Mouse (Mus musculus) megakaryocyte, embryonic 14.5 days (primary cell): ENCODE data around the gene Atf7ip.

Experiments used
- FLI1 ChIP-seq: IDR thresholded peaks from 2 replicates; pipeline ENCODE4 v1.6.1; 2012; ENCODE audit warnings: low read length, inconsistent platforms, mixed read lengths
- GATA1 ChIP-seq: IDR thresholded peaks from 3 replicates; pipeline ENCODE4 v1.6.1; 2012; ENCODE audit warnings: mixed read lengths, low read length, inconsistent platforms, borderline replicate concordance

DNA sequence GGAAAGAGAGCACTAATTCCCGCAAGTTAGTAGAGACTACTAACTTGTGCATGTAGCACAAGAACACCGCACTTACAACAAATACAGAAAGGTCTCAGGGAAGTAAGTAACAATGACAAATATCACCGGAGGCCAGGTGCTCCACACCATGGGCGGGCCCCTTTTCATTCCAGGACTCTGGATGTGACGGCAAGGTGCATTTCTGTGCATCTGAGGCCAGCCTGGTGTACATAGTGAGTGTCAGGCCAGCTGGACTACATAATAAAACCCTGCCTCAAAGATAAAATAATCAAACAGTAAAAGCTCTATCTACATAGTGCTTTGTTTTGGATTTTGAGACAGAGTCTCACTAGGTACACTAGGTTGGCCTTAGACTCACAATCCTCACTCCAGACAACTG is 123.7 kb downstream of the Atf7ip start:
- no peak for TF ChIP-seq GATA1
- TF ChIP-seq FLI1, result no peak
